In the genomic region with DNA sequence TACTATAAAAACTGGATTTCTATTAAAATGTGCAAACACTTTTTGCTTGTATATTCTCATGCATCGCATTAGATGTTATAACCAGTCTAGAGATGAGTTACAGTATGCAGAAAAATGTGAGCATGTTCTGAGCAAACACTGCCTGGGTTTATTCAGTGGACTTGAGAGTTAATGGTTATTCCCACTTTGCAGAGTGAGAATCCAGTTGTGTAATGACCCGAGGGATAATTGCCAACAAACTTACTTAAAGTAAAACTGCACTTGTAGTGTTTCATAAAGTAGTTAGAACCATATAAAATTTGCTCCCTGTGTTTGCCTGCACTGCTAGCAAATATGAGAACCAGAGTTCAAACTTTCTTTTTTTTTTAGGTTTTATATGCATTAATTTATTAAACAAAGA, we compare ENCODE assay signal across 16 mouse cellular contexts.
A peak's percentile ranks its signal among the peaks of the same experiment; 100 is the strongest.
DNase-seq lines count a peak whose midpoint lies in the region; ATAC-seq and TF ChIP-seq lines count a peak whose summit lies in the region.
"Had no signal": no experiment of that assay in that cellular context is flagged by ENCODE, and none has a peak within 500 bp of the region (broad histone marks: within the 10 kb centered on the region; RNA-seq: fewer than 3 reads in every experiment).

No protein-coding gene starts in this region.

- DNase-seq in kidney, adult 8-10 months: peak; percentile 7 to 55
- peak; percentile 15 for DNase-seq in lung, embryonic 14.5 days
- no peak for DNase-seq in lung, postnatal 4 days
- peak; percentile 19 for DNase-seq in lung, postnatal 14 days
- peak; percentile 68 for DNase-seq in lung, postnatal 36 days
- DNase-seq in layer of hippocampus, postnatal 10 days (ENCODE audit: low spot score in 2 of 2): no peak
- DNase-seq: adrenal gland, adult 2 months; cerebellum, adult 11 months; embryo, embryonic 11 days; heart, adult 11 months; heart, postnatal 36 days had no signal

- H3K27me3 ChIP-seq in kidney, embryonic 16.5 days (ENCODE audit: insufficient read depth, low read length): no peaks in the 10 kb centered on the region
- H3K27me3 ChIP-seq in lung, embryonic 14.5 days (ENCODE audit: insufficient read depth, low read length): no peaks in the 10 kb centered on the region
- H3K27me3 ChIP-seq: embryonic facial prominence, embryonic 15.5 days; forebrain, embryonic 15.5 days; heart, embryonic 13.5 days had no signal

- no peaks in the 10 kb centered on the region for H3K36me3 ChIP-seq in kidney, embryonic 16.5 days (ENCODE audit: insufficient read depth, low read length)
- no peaks in the 10 kb centered on the region for H3K36me3 ChIP-seq in lung, embryonic 14.5 days (ENCODE audit: insufficient read depth)
- H3K36me3 ChIP-seq: embryonic facial prominence, embryonic 15.5 days; forebrain, embryonic 15.5 days; heart, embryonic 13.5 days had no signal

- 66% methylated on average over 2 of the region's 2 CpGs for WGBS in kidney, embryonic 16.5 days
- 54% methylated on average over 2 of the region's 2 CpGs for WGBS in lung, embryonic 14.5 days

- no peak overlapping the region for H3K4me2 ChIP-seq in kidney, embryonic 16.5 days (replicated peaks; ENCODE audit: low read depth, low read length)
- H3K4me2 ChIP-seq in lung, embryonic 14.5 days: no peak overlapping the region
- H3K4me2 ChIP-seq: embryonic facial prominence, embryonic 15.5 days; forebrain, embryonic 15.5 days; heart, embryonic 13.5 days had no signal

- no peak overlapping the region for H3K4me3 ChIP-seq in kidney, embryonic 16.5 days (ENCODE audit: low read length)
- no peak overlapping the region for H3K4me3 ChIP-seq in lung, embryonic 14.5 days (ENCODE audit: low read depth, low read length)
- H3K4me3 ChIP-seq: embryonic facial prominence, embryonic 15.5 days; erythroblast, embryonic 14.5 days; forebrain, embryonic 15.5 days; heart, embryonic 13.5 days had no signal

- no peak overlapping the region for H3K27ac ChIP-seq in kidney, embryonic 16.5 days (ENCODE audit: low read length)
- H3K27ac ChIP-seq in lung, embryonic 14.5 days (ENCODE audit: low read depth): no peak overlapping the region
- H3K27ac ChIP-seq: embryonic facial prominence, embryonic 15.5 days; forebrain, embryonic 15.5 days; heart, embryonic 13.5 days had no signal

- no peak for ATAC-seq in kidney, embryonic 16.5 days (ENCODE audit: low FRiP score, low TSS enrichment)
- no peak for ATAC-seq in lung, embryonic 14.5 days (ENCODE audit: insufficient read depth)
- ATAC-seq: forebrain, embryonic 15.5 days had no signal

- no peak overlapping the region for H3K9ac ChIP-seq in kidney, embryonic 16.5 days (replicated peaks; ENCODE audit: low read length)
- H3K9ac ChIP-seq in lung, embryonic 14.5 days: no peak overlapping the region
- H3K9ac ChIP-seq: embryonic facial prominence, embryonic 15.5 days; forebrain, embryonic 15.5 days; heart, embryonic 13.5 days had no signal

- no peak for TF ChIP-seq CTCF in lung, embryonic 14.5 days (IDR thresholded peaks at IDR 0.05; ENCODE audit: low read depth)

- H3K4me1 ChIP-seq in kidney, embryonic 16.5 days (ENCODE audit: insufficient read depth, low read length): no peaks in the 10 kb centered on the region
- no peaks in the 10 kb centered on the region for H3K4me1 ChIP-seq in lung, embryonic 14.5 days (ENCODE audit: insufficient read depth)
- H3K4me1 ChIP-seq: embryonic facial prominence, embryonic 15.5 days; forebrain, embryonic 15.5 days; heart, embryonic 13.5 days had no signal

- no peaks in the 10 kb centered on the region for H3K9me3 ChIP-seq in kidney, embryonic 16.5 days (ENCODE audit: low read length)
- no peaks in the 10 kb centered on the region for H3K9me3 ChIP-seq in lung, embryonic 14.5 days (ENCODE audit: low read depth, low read length)
- H3K9me3 ChIP-seq: embryonic facial prominence, embryonic 15.5 days; forebrain, embryonic 15.5 days; heart, embryonic 13.5 days had no signal

Comparison
In these comparisons a context has a peak if more than half of its experiments do, and no peak if none do; other contexts are left out.
1. DNase-seq: peak in kidney, adult 8-10 months (2 of 2), lung, embryonic 14.5 days (single experiment), lung, postnatal 14 days (single experiment) and lung, postnatal 36 days (single experiment); none in lung, postnatal 4 days (0 of 2) and layer of hippocampus, postnatal 10 days (0 of 2).